Mouse (Mus musculus): ENCODE data around the gene Gm5269. TPM values are rescaled to one million over a fixed set of nuclear protein-coding genes. Genes with fewer than 3 reads are reported as not detected.

Gm5269 gene
- not detected for total RNA-seq (2021)
- polyA plus RNA-seq (2012; rRNA removed): not detected in 2 replicates
- long read RNA-seq: 0 reads

GRCm38 (mm10) chr1:45890173-45890572 lies at the start of gene Gm5269:
Gm5269 (minus strand) TSS chr1:45890273.
- no peak for DNase-seq

- DNase-seq: no peak
Measured at GRCm38 (mm10) chr1:45931127-45931526, 41.1 kb upstream of the Gm5269 start.

GRCm38 (mm10) chr1:45926911-45927310 lies 36.8 kb upstream of the Gm5269 start:
- no peak for DNase-seq

- DNase-seq: no peak
Measured at GRCm38 (mm10) chr1:45926393-45926763, 36.3 kb upstream of the Gm5269 start, which contains the start of gene Slc40a1. Slc40a1 (minus strand) TSS chr1:45926523.

- DNase-seq: peak; percentile 90
Measured at GRCm38 (mm10) chr1:45925500-45926392, 35.7 kb upstream of the Gm5269 start.

- no peak for DNase-seq
Measured at GRCm38 (mm10) chr1:45925131-45925499, 35.0 kb upstream of the Gm5269 start.

- no peak for DNase-seq
Measured at GRCm38 (mm10) chr1:45924516-45924915, 34.4 kb upstream of the Gm5269 start.

- DNase-seq: no peak
Measured at GRCm38 (mm10) chr1:45923306-45923705, 33.2 kb upstream of the Gm5269 start.

- no peak for DNase-seq
Measured at GRCm38 (mm10) chr1:45920703-45921102, 30.6 kb upstream of the Gm5269 start.

- DNase-seq: no peak
Measured at GRCm38 (mm10) chr1:45919752-45920151, 29.7 kb upstream of the Gm5269 start.

- no peak for DNase-seq
Measured at GRCm38 (mm10) chr1:45917136-45917803, 27.2 kb upstream of the Gm5269 start.

GRCm38 (mm10) chr1:45916174-45916573 lies 26.1 kb upstream of the Gm5269 start:
- DNase-seq: no peak

- DNase-seq: no peak
Measured at GRCm38 (mm10) chr1:45914236-45914635, 24.2 kb upstream of the Gm5269 start.

GRCm38 (mm10) chr1:45905107-45905821 lies 15.2 kb upstream of the Gm5269 start:
- DNase-seq: peak; percentile 62

GRCm38 (mm10) chr1:45904161-45904560 lies 14.1 kb upstream of the Gm5269 start:
- no peak for DNase-seq

GRCm38 (mm10) chr1:45898044-45898443 lies 8.0 kb upstream of the Gm5269 start:
- no peak for DNase-seq

GRCm38 (mm10) chr1:45894168-45894912 lies 4.3 kb upstream of the Gm5269 start:
- DNase-seq: no peak

GRCm38 (mm10) chr1:45891986-45892385 lies 1.9 kb upstream of the Gm5269 start:
- no peak for DNase-seq

- no peak for DNase-seq
Measured at GRCm38 (mm10) chr1:45886800-45887199, 3.3 kb downstream of the Gm5269 start.

GRCm38 (mm10) chr1:45883378-45883777 lies 6.7 kb downstream of the Gm5269 start:
- no peak for DNase-seq

GRCm38 (mm10) chr1:45882076-45882475 lies 8.0 kb downstream of the Gm5269 start:
- DNase-seq: no peak
